Mouse (Mus musculus): ENCODE results near the gene Zbtb20. TPM values are rescaled to one million over a fixed set of nuclear protein-coding genes. Genes with fewer than 3 reads are reported as not detected.

Gene Zbtb20
- total and polyA plus RNA-seq, 2 experiments from 2014 or later, result 19.8 to 45.8 TPM

DNA sequence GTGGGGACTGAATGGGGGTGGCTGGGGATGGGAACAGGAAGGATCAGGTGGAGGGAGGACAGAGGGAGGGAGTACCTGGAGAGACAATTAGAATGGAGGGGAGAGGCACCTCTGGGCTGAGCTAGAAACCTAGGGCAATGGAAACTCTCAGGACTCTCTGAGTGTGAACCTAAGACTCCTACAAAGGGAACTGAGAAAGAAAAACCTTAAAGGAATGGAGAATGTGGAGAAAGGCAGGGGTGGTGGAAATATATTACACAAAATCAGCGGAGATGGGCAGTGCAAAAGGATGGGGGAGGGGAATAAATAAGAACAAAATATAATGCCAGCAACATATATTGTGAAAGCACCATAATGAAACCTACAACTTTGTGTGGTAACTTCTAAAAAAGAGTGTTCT is 796.3 kb downstream of the Zbtb20 start:
- WGBS, result 94% methylated on average over 1 of the region's 1 CpGs
- Histone ChIP-seq H3K4me2 (ENCODE audit: low read depth, low read length) (no peak overlapping the region), H3K9me3 (replicated peaks; ENCODE audit: control insufficient read depth, low read length) (no peaks in the 10 kb centered on the region), H3K9ac (replicated peaks; ENCODE audit: low read depth, low read length) (no peak overlapping the region), H3K27me3 (ENCODE audit: control insufficient read depth, insufficient read depth, low read length) (no peaks in the 10 kb centered on the region), H3K4me1 (ENCODE audit: control insufficient read depth, insufficient read depth) (no peaks in the 10 kb centered on the region), H3K36me3 (replicated peaks; ENCODE audit: control insufficient read depth, insufficient read depth, low read length) (no peaks in the 10 kb centered on the region), H3K4me3 (ENCODE audit: low read depth, low read length) (no peak overlapping the region), H3K27ac (ENCODE audit: low read depth) (no peak overlapping the region)
- ATAC-seq (ENCODE audit: insufficient read depth, low read depth) (no peak), DNase-seq (ENCODE audit: low spot score) (no peak)
- TF ChIP-seq CTCF (IDR thresholded peaks at IDR 0.05; ENCODE audit: low read depth) (no peak), EP300 (IDR thresholded peaks at IDR 0.05; ENCODE audit: low read depth) (no peak)

- H3K4me2 ChIP-seq (ENCODE audit: low read depth, low read length), result no peak overlapping the region
- H3K27ac ChIP-seq (ENCODE audit: low read depth), result no peak overlapping the region
- no peaks in the 10 kb centered on the region for H3K27me3 ChIP-seq (ENCODE audit: control insufficient read depth, insufficient read depth, low read length)
- no peaks in the 10 kb centered on the region for H3K4me1 ChIP-seq (ENCODE audit: control insufficient read depth, insufficient read depth)
- H3K9me3 ChIP-seq (replicated peaks; ENCODE audit: control insufficient read depth, low read length), result no peaks in the 10 kb centered on the region
- no peaks in the 10 kb centered on the region for H3K36me3 ChIP-seq (replicated peaks; ENCODE audit: control insufficient read depth, insufficient read depth, low read length)
- H3K9ac ChIP-seq (replicated peaks; ENCODE audit: low read depth, low read length), result no peak overlapping the region
- no peak overlapping the region for H3K4me3 ChIP-seq (ENCODE audit: low read depth, low read length)
- ATAC-seq (ENCODE audit: insufficient read depth, low read depth) (no peak), DNase-seq (ENCODE audit: low spot score) (no peak)
- TF ChIP-seq CTCF (IDR thresholded peaks at IDR 0.05; ENCODE audit: low read depth) (no peak), EP300 (IDR thresholded peaks at IDR 0.05; ENCODE audit: low read depth) (no peak)
Observed at GRCm38 (mm10) chr16:43672697-43673096, 797.0 kb downstream of the Zbtb20 start.

- Histone ChIP-seq H3K4me3 (ENCODE audit: low read depth, low read length) (no peak overlapping the region), H3K4me2 (ENCODE audit: low read depth, low read length) (no peak overlapping the region), H3K27ac (ENCODE audit: low read depth) (no peak overlapping the region), H3K9ac (replicated peaks; ENCODE audit: low read depth, low read length) (no peak overlapping the region), H3K27me3 (ENCODE audit: control insufficient read depth, insufficient read depth, low read length) (no peaks in the 10 kb centered on the region), H3K36me3 (replicated peaks; ENCODE audit: control insufficient read depth, insufficient read depth, low read length) (no peaks in the 10 kb centered on the region), H3K4me1 (ENCODE audit: control insufficient read depth, insufficient read depth) (no peaks in the 10 kb centered on the region), H3K9me3 (replicated peaks; ENCODE audit: control insufficient read depth, low read length) (no peaks in the 10 kb centered on the region)
- WGBS, result 74% methylated on average over 3 of the region's 3 CpGs
- ATAC-seq (ENCODE audit: insufficient read depth, low read depth) (no peak), DNase-seq (ENCODE audit: low spot score) (no peak)
- no peak for TF ChIP-seq CTCF (IDR thresholded peaks at IDR 0.05; ENCODE audit: low read depth)
- TF ChIP-seq EP300 (IDR thresholded peaks at IDR 0.05; ENCODE audit: low read depth), result no peak
Observed at GRCm38 (mm10) chr16:43674400-43674799, 798.7 kb downstream of the Zbtb20 start.

DNA sequence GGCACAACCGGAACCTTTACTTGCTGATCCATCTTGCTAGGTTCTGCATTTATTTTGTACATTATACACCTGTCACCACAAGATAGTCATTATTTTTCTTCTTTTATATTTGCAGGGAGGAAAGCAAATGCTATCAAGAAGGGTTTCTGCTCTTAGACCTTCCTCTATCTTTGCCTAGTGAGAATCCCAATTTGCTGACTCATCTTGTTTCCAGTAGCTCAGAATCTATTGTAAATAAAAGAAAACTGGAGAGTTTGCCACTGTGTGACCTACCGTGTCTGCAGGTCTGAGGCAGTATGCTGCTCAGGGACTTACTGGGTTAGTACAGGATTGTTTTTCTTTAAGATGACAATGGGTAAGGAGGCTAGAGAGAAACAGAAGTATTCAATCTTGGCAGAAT is 812.3 kb downstream of the Zbtb20 start:
- H3K36me3 ChIP-seq (replicated peaks; ENCODE audit: control insufficient read depth, insufficient read depth, low read length), result no peaks in the 10 kb centered on the region

DNA sequence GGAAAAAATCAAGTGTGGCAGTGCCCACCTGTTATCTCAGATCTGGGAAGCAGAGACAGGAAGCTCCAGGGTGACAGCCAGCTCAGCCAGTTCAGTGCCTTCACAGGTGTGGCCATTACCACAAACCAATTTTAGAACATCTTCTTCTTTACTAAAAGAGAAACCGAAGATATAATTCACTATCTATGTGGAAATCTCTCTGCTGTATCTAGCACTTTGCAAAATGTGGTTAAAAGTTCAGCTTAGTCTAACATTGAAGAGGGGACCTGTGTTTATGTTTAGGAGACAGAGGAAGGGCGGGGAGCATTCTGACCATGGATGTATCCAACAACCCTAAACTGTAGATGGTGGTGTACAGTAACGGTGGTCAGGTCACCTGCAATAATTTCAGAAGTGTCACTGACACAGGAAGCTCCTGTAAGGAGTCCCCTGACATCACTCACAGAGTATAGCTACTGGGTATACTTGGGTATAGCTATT is 814.6 kb downstream of the Zbtb20 start:
- Histone ChIP-seq H3K27ac (ENCODE audit: low read depth) (no peak overlapping the region), H3K4me1 (ENCODE audit: control insufficient read depth, insufficient read depth) (no peaks in the 10 kb centered on the region), H3K9me3 (replicated peaks; ENCODE audit: control insufficient read depth, low read length) (no peaks in the 10 kb centered on the region), H3K27me3 (ENCODE audit: control insufficient read depth, insufficient read depth, low read length) (no peaks in the 10 kb centered on the region), H3K36me3 (replicated peaks; ENCODE audit: control insufficient read depth, insufficient read depth, low read length) (no peaks in the 10 kb centered on the region), H3K4me2 (ENCODE audit: low read depth, low read length) (no peak overlapping the region), H3K9ac (replicated peaks; ENCODE audit: low read depth, low read length) (no peak overlapping the region), H3K4me3 (ENCODE audit: low read depth, low read length) (no peak overlapping the region)
- no peak for TF ChIP-seq EP300 (IDR thresholded peaks at IDR 0.05; ENCODE audit: low read depth)
- TF ChIP-seq CTCF (IDR thresholded peaks at IDR 0.05; ENCODE audit: low read depth), result no peak
- ATAC-seq (ENCODE audit: insufficient read depth, low read depth) (no peak), DNase-seq (ENCODE audit: low spot score) (no peak)
- 88% methylated on average over 3 of the region's 3 CpGs for WGBS

More for the DNA sequence above, 812.3 kb downstream of the Zbtb20 start:
- no peak overlapping the region for H3K4me2 ChIP-seq (ENCODE audit: low read depth, low read length)
- H3K4me3 ChIP-seq (ENCODE audit: low read depth, low read length), result no peak overlapping the region
- H3K27me3 ChIP-seq (ENCODE audit: control insufficient read depth, insufficient read depth, low read length), result no peaks in the 10 kb centered on the region
- H3K27ac ChIP-seq (ENCODE audit: low read depth), result no peak overlapping the region
- no peaks in the 10 kb centered on the region for H3K9me3 ChIP-seq (replicated peaks; ENCODE audit: control insufficient read depth, low read length)
- H3K9ac ChIP-seq (replicated peaks; ENCODE audit: low read depth, low read length), result no peak overlapping the region
- no peak for TF ChIP-seq CTCF (IDR thresholded peaks at IDR 0.05; ENCODE audit: low read depth)
- TF ChIP-seq EP300 (IDR thresholded peaks at IDR 0.05; ENCODE audit: low read depth), result no peak
- DNase-seq (ENCODE audit: low spot score) (no peak), ATAC-seq (ENCODE audit: insufficient read depth, low read depth) (no peak)
- 79% methylated on average over 2 of the region's 2 CpGs for WGBS
- H3K4me1 ChIP-seq (ENCODE audit: control insufficient read depth, insufficient read depth), result no peaks in the 10 kb centered on the region

- ATAC-seq (ENCODE audit: insufficient read depth, low read depth), result no peak
- no peaks in the 10 kb centered on the region for H3K9me3 ChIP-seq (replicated peaks; ENCODE audit: control insufficient read depth, low read length)
- no peak for TF ChIP-seq CTCF (IDR thresholded peaks at IDR 0.05; ENCODE audit: low read depth)
- TF ChIP-seq EP300 (IDR thresholded peaks at IDR 0.05; ENCODE audit: low read depth), result no peak
Observed at GRCm38 (mm10) chr16:43690912-43691311, 815.2 kb downstream of the Zbtb20 start.

More at GRCm38 (mm10) chr16:43690912-43691311, 815.2 kb downstream of the Zbtb20 start:
- 76% methylated on average over 2 of the region's 2 CpGs for WGBS
- Histone ChIP-seq H3K27ac (ENCODE audit: low read depth) (no peak overlapping the region), H3K27me3 (ENCODE audit: control insufficient read depth, insufficient read depth, low read length) (no peaks in the 10 kb centered on the region), H3K4me1 (ENCODE audit: control insufficient read depth, insufficient read depth) (no peaks in the 10 kb centered on the region), H3K4me2 (ENCODE audit: low read depth, low read length) (no peak overlapping the region), H3K4me3 (ENCODE audit: low read depth, low read length) (no peak overlapping the region), H3K36me3 (replicated peaks; ENCODE audit: control insufficient read depth, insufficient read depth, low read length) (no peaks in the 10 kb centered on the region), H3K9ac (replicated peaks; ENCODE audit: low read depth, low read length) (no peak overlapping the region)
- no peak for DNase-seq (ENCODE audit: low spot score)

Measured in heart, postnatal 0 days (tissue).